8 mouse cellular contexts compared by ENCODE assay signal in genomic region chr12:117853316-117853715, GRCm38 (mm10). TPM values are rescaled to one million over a fixed set of nuclear protein-coding genes. Genes with fewer than 3 reads are reported as not detected.
DNase-seq lines count a peak whose midpoint lies in the region; TF ChIP-seq lines count a peak whose summit lies in the region.

No protein-coding gene starts in this region.

- peak; percentile 95 for TF ChIP-seq CTCF in cortical plate, adult 2 months (IDR thresholded peaks at IDR 0.05; ENCODE audit: extremely low read depth, insufficient read depth, low read length)

- no peak overlapping the region for H3K4me3 ChIP-seq in cortical plate, adult 2 months (ENCODE audit: insufficient read depth, low read length)

- TF ChIP-seq POLR2A in cortical plate, adult 2 months (IDR thresholded peaks at IDR 0.05; ENCODE audit: extremely low read depth, insufficient read depth, low read length) = no peak

- H3K27ac ChIP-seq in cortical plate, adult 2 months (ENCODE audit: insufficient read depth, low read length) = no peak overlapping the region

- H3K4me1 ChIP-seq in cortical plate, adult 2 months (ENCODE audit: control insufficient read depth, insufficient read depth, low read length) = no peaks in the 10 kb centered on the region

- intact Hi-C loops in heart, postnatal 14 days (cut with DNase I) = loop anchor here (1.0 to 5.0 kb wide), 3 partner anchors 33 to 469 kb away; no protein-coding TSS in a partner anchor

- DNase-seq in B cell, adult 2 months = peak; percentile 70 to 71
- peak; percentile 69 for DNase-seq in NIH3T3 (ENCODE audit: low read depth)
- peak; percentile 58 to 71 for DNase-seq in heart, postnatal 14 days
- DNase-seq in layer of hippocampus, adult 9-11 months = peak; percentile 14
- DNase-seq in lung, postnatal 25 days (ENCODE audit: low spot score) = peak; percentile 47
- peak; percentile 32 for DNase-seq in retina, postnatal 7 days (ENCODE audit: low read depth, low spot score)
- peak; percentile 56 for DNase-seq in urinary bladder, postnatal 14 days (ENCODE audit: low spot score)

RNA-seq across cellular contexts. Expression of gene Cdca7l, which starts 49.2 kb away (rescaled TPM):
- polyA plus RNA-seq in cortical plate, adult 2 months (2012; rRNA removed) = 1.2 and 1.6 TPM in 2 replicates
- 1 to 10 TPM in 1 of 2 experiments, under 1 TPM in 1; 0.76 to 1.0 TPM for total RNA-seq in heart, postnatal 14 days (2021)

Comparison
In these comparisons a context has a peak if more than half of its experiments do, and no peak if none do; other contexts are left out.
1. DNase-seq: peak in every context shown above with its lines; median percentile 70 in B cell, adult 2 months; 69 in NIH3T3; 64 in heart, postnatal 14 days; 56 in urinary bladder, postnatal 14 days; 47 in lung, postnatal 25 days; 32 in retina, postnatal 7 days; 14 in layer of hippocampus, adult 9-11 months.